Comparison of ENCODE assay signal across 9 mouse cellular contexts in genomic region chr1:87263796-87264133, GRCm38 (mm10). TPM values are rescaled to one million over a fixed set of nuclear protein-coding genes. Genes with fewer than 3 reads are reported as not detected.
DNase-seq lines count a peak whose midpoint lies in the region; ATAC-seq and TF ChIP-seq lines count a peak whose summit lies in the region.
"Had no signal": no experiment of that assay in that cellular context is flagged by ENCODE, and none has a peak within 500 bp of the region (broad histone marks: within the 10 kb centered on the region; RNA-seq: fewer than 3 reads in every experiment).

No protein-coding gene starts in this region.

- no peak for TF ChIP-seq CTCF in intestine, postnatal 0 days (IDR thresholded peaks at IDR 0.05; ENCODE audit: low read depth)

- H3K9me3 ChIP-seq in liver, embryonic 11.5 days (ENCODE audit: control insufficient read depth, low read length): no peaks in the 10 kb centered on the region
- H3K9me3 ChIP-seq in embryonic facial prominence, embryonic 14.5 days (ENCODE audit: control insufficient read depth, low read length): no peaks in the 10 kb centered on the region
- no peaks in the 10 kb centered on the region for H3K9me3 ChIP-seq in intestine, postnatal 0 days (ENCODE audit: control insufficient read depth)
- no peaks in the 10 kb centered on the region for H3K9me3 ChIP-seq in neural tube, embryonic 14.5 days (ENCODE audit: control insufficient read depth, low read length)

- H3K4me3 ChIP-seq in liver, embryonic 11.5 days (ENCODE audit: low read depth, low read length): peak overlapping the region; percentile 42
- H3K4me3 ChIP-seq in embryonic facial prominence, embryonic 14.5 days (ENCODE audit: low read depth, low read length): peak overlapping the region; percentile 54
- peak overlapping the region; percentile 49 for H3K4me3 ChIP-seq in intestine, postnatal 0 days (ENCODE audit: low read depth, low read length)
- H3K4me3 ChIP-seq in neural tube, embryonic 14.5 days (ENCODE audit: low read depth, low read length): peak overlapping the region; percentile 41

- H3K4me1 ChIP-seq in liver, embryonic 11.5 days (replicated peaks; ENCODE audit: control insufficient read depth, insufficient read depth, low read length): 0 out of 2 replicates have a peak, but pooled peaks cover 7% of the 10 kb centered on the region
- peaks cover 12% of the 10 kb centered on the region for H3K4me1 ChIP-seq in embryonic facial prominence, embryonic 14.5 days (ENCODE audit: control insufficient read depth, insufficient read depth, low read length)
- no peaks in the 10 kb centered on the region; the same call in 1 of the 2 replicates for H3K4me1 ChIP-seq in intestine, postnatal 0 days (replicated peaks; ENCODE audit: control insufficient read depth, insufficient read depth, low read length)
- H3K4me1 ChIP-seq in neural tube, embryonic 14.5 days (ENCODE audit: control insufficient read depth, insufficient read depth, low read length): peaks cover 11% of the 10 kb centered on the region

- H3K27ac ChIP-seq in liver, embryonic 11.5 days (ENCODE audit: low read depth, low read length): no peak overlapping the region
- no peak overlapping the region for H3K27ac ChIP-seq in embryonic facial prominence, embryonic 14.5 days (replicated peaks; ENCODE audit: low read depth, low read length)
- no peak overlapping the region for H3K27ac ChIP-seq in intestine, postnatal 0 days (ENCODE audit: low read depth, low read length)
- no peak overlapping the region for H3K27ac ChIP-seq in neural tube, embryonic 14.5 days (ENCODE audit: low read depth, low read length)
- H3K27ac ChIP-seq: macrophage had no signal

- H3K36me3 ChIP-seq in liver, embryonic 11.5 days (ENCODE audit: control insufficient read depth, insufficient read depth, low read length): no peaks in the 10 kb centered on the region
- H3K36me3 ChIP-seq in embryonic facial prominence, embryonic 14.5 days (ENCODE audit: control insufficient read depth, insufficient read depth, low read length): no peaks in the 10 kb centered on the region
- no peaks in the 10 kb centered on the region for H3K36me3 ChIP-seq in intestine, postnatal 0 days (ENCODE audit: control insufficient read depth, insufficient read depth)
- H3K36me3 ChIP-seq in neural tube, embryonic 14.5 days (ENCODE audit: control insufficient read depth, insufficient read depth, low read length): no peaks in the 10 kb centered on the region

- ATAC-seq in liver, embryonic 11.5 days (replicated peaks; ENCODE audit: low FRiP score): no peak
- 0 out of 2 replicates have a peak, but pooled peaks have one; percentile 27 for ATAC-seq in embryonic facial prominence, embryonic 14.5 days (ENCODE audit: low read depth)
- no peak for ATAC-seq in intestine, postnatal 0 days
- ATAC-seq in neural tube, embryonic 14.5 days (ENCODE audit: low read depth): no peak

- WGBS in liver, embryonic 11.5 days: 5% methylated on average over 12 of the region's 12 CpGs
- WGBS in embryonic facial prominence, embryonic 14.5 days: 4% methylated on average over 12 of the region's 12 CpGs
- WGBS in intestine, postnatal 0 days: 4% methylated on average over 12 of the region's 12 CpGs
- 2% methylated on average over 12 of the region's 12 CpGs for WGBS in neural tube, embryonic 14.5 days

- H3K9ac ChIP-seq in liver, embryonic 11.5 days (ENCODE audit: low read depth, low read length): no peak overlapping the region
- peak overlapping the region; percentile 61 for H3K9ac ChIP-seq in embryonic facial prominence, embryonic 14.5 days (ENCODE audit: low read depth, low read length)
- no peak overlapping the region for H3K9ac ChIP-seq in intestine, postnatal 0 days (ENCODE audit: low read depth, low read length)
- H3K9ac ChIP-seq in neural tube, embryonic 14.5 days (replicated peaks; ENCODE audit: low read depth, low read length): peak overlapping the region; percentile 54; the same call in 1 of the 2 replicates

- H3K27me3 ChIP-seq in liver, embryonic 11.5 days (replicated peaks; ENCODE audit: control insufficient read depth, insufficient read depth, low read length): peaks cover 89% of the 10 kb centered on the region
- H3K27me3 ChIP-seq in embryonic facial prominence, embryonic 14.5 days (replicated peaks; ENCODE audit: control insufficient read depth, insufficient read depth, low read length): peaks cover 74% of the 10 kb centered on the region
- H3K27me3 ChIP-seq in intestine, postnatal 0 days (replicated peaks; ENCODE audit: control insufficient read depth, insufficient read depth, low read length): peaks cover 74% of the 10 kb centered on the region
- peaks cover 23% of the 10 kb centered on the region for H3K27me3 ChIP-seq in neural tube, embryonic 14.5 days (ENCODE audit: control insufficient read depth, insufficient read depth, low read length)

- peak overlapping the region; percentile 66 for H3K4me2 ChIP-seq in liver, embryonic 11.5 days
- H3K4me2 ChIP-seq in embryonic facial prominence, embryonic 14.5 days (ENCODE audit: low read depth, low read length): peak overlapping the region; percentile 98
- H3K4me2 ChIP-seq in intestine, postnatal 0 days (replicated peaks; ENCODE audit: low read depth): peak overlapping the region; percentile 87
- peak overlapping the region; percentile 98 for H3K4me2 ChIP-seq in neural tube, embryonic 14.5 days (ENCODE audit: low read depth, low read length)

- peak; percentile 45 for DNase-seq in liver, embryonic 11.5 days (ENCODE audit: low spot score)
- DNase-seq in liver: no peak
- DNase-seq in embryonic facial prominence, embryonic 14.5 days (ENCODE audit: low spot score): no peak
- DNase-seq in ovary, postnatal 36 days (ENCODE audit: low spot score): no peak
- DNase-seq in cerebellum, adult 8-10 months: no peak
- no peak for DNase-seq in frontal cortex, postnatal 14 days (ENCODE audit: low spot score in 2 of 2)

RNA-seq across cellular contexts. Expression of gene Efhd1, which starts 0.4 kb away (rescaled TPM):
- polyA plus RNA-seq in liver, embryonic 11.5 days (2014; fragmentation: Nextera tagmentation; extraction: Ambion mirVana): not detected in 2 replicates
- 4.3 and 6.4 TPM in 2 replicates for polyA plus RNA-seq in embryonic facial prominence, embryonic 14.5 days (2014; fragmentation: Nextera tagmentation; extraction: Ambion mirVana)
- polyA plus RNA-seq in intestine, postnatal 0 days (2015; fragmentation: Nextera tagmentation; extraction: Ambion mirVana): 2.1 and 3.0 TPM in 2 replicates
- 1.2 and 1.9 TPM in 2 replicates for polyA plus RNA-seq in neural tube, embryonic 14.5 days (2014; fragmentation: Nextera tagmentation; extraction: Ambion mirVana)

RNA-seq across cellular contexts. Expression of gene Eif4e2, which starts 50.1 kb away (rescaled TPM):
- polyA plus RNA-seq in liver, embryonic 11.5 days (2014; fragmentation: Nextera tagmentation; extraction: Ambion mirVana): 151 and 152 TPM in 2 replicates
- 133 and 136 TPM in 2 replicates for polyA plus RNA-seq in embryonic facial prominence, embryonic 14.5 days (2014; fragmentation: Nextera tagmentation; extraction: Ambion mirVana)
- 175 and 179 TPM in 2 replicates for polyA plus RNA-seq in intestine, postnatal 0 days (2015; fragmentation: Nextera tagmentation; extraction: Ambion mirVana)
- polyA plus RNA-seq in neural tube, embryonic 14.5 days (2014; fragmentation: Nextera tagmentation; extraction: Ambion mirVana): 68.7 and 90.7 TPM in 2 replicates

RNA-seq across cellular contexts. Expression of gene Chrng, which starts 59.3 kb away (rescaled TPM):
- polyA plus RNA-seq in liver, embryonic 11.5 days (2014; fragmentation: Nextera tagmentation; extraction: Ambion mirVana): 0.55 and 0.62 TPM in 2 replicates
- polyA plus RNA-seq in embryonic facial prominence, embryonic 14.5 days (2014; fragmentation: Nextera tagmentation; extraction: Ambion mirVana): 39.6 and 44.8 TPM in 2 replicates
- polyA plus RNA-seq in intestine, postnatal 0 days (2015; fragmentation: Nextera tagmentation; extraction: Ambion mirVana): not detected in 2 replicates
- not detected in 2 replicates for polyA plus RNA-seq in neural tube, embryonic 14.5 days (2014; fragmentation: Nextera tagmentation; extraction: Ambion mirVana)

Comparison
In these comparisons a context has a peak if more than half of its experiments do, and no peak if none do; other contexts are left out.
1. H3K9ac ChIP-seq: peak in embryonic facial prominence, embryonic 14.5 days (single experiment) and neural tube, embryonic 14.5 days (single experiment); none in liver, embryonic 11.5 days (single experiment) and intestine, postnatal 0 days (single experiment).
2. RNA of gene Chrng, which starts 59.3 kb away (polyA plus RNA-seq): 39.6 to 44.8 TPM in embryonic facial prominence, embryonic 14.5 days; 0.55 to 0.62 TPM in liver, embryonic 11.5 days, not detected in neural tube, embryonic 14.5 days and not detected in intestine, postnatal 0 days; every median in the first group is over 10 times any median in the second.
3. Peak in every context shown above with its lines, with median percentiles within 50 percentile points of each other: H3K4me2 ChIP-seq and H3K4me3 ChIP-seq.